Mouse (Mus musculus) limb, embryonic 14.5 days (tissue): ENCODE results near the gene Zfp771. TPM values are rescaled to one million over a fixed set of nuclear protein-coding genes. Genes with fewer than 3 reads are reported as not detected.

ENCODE experiments used
- ATAC-seq: fragments of 200-750 bp; cut with Nextera tagmentation; 2 replicates; pipeline ENCODE4 v1.8.0; 2017; ENCODE audit warnings: low read depth, moderate number of reproducible peaks, moderate TSS enrichment; ENCODE audit not compliant: low FRiP score
- DNase-seq: peaks from one replicate; pipeline ENCODE4 v3.0.0-alpha.2; 2015; ENCODE audit warnings: low spot score
- H3K27ac ChIP-seq: fragments of 300-500 bp; sonication (generic); replicated peaks from 2 replicates; pipeline ENCODE4 v1.5.1; 2014; ENCODE audit warnings: low read depth, mild to moderate bottlenecking, low read length, moderate library complexity, mixed read lengths
- H3K27me3 ChIP-seq: fragments of 300-500 bp; sonication (generic); 2 replicates; pipeline ENCODE4 v1.6.1; 2014; ENCODE audit warnings: low read length, mixed read lengths; ENCODE audit not compliant: control insufficient read depth, insufficient read depth
- H3K36me3 ChIP-seq: fragments of 300-500 bp; sonication (generic); 2 replicates; pipeline ENCODE4 v1.6.1; 2014; ENCODE audit warnings: mild to moderate bottlenecking, low read length, moderate library complexity, mixed read lengths; ENCODE audit not compliant: control insufficient read depth, insufficient read depth
- H3K4me1 ChIP-seq: fragments of 300-500 bp; sonication (generic); 2 replicates; pipeline ENCODE4 v1.6.1; 2014; ENCODE audit warnings: antibody characterized with exemption, low read length, mixed read lengths; ENCODE audit not compliant: control insufficient read depth, insufficient read depth
- H3K4me2 ChIP-seq: fragments of 300-500 bp; sonication (generic); replicated peaks from 2 replicates; pipeline ENCODE4 v1.6.1; 2014; ENCODE audit warnings: low read depth, mild to moderate bottlenecking, low read length, moderate library complexity; ENCODE audit not compliant: severe bottlenecking
- H3K4me3 ChIP-seq: fragments of 300-500 bp; sonication (generic); replicated peaks from 2 replicates; pipeline ENCODE4 v1.5.1; 2014; ENCODE audit warnings: low read length
- H3K9ac ChIP-seq: fragments of 300-500 bp; sonication (generic); 2 replicates; pipeline ENCODE4 v1.6.1; 2014; ENCODE audit warnings: mild to moderate bottlenecking, low read depth, low read length, moderate library complexity; ENCODE audit not compliant: severe bottlenecking
- H3K9me3 ChIP-seq: fragments of 300-500 bp; sonication (generic); 2 replicates; pipeline ENCODE4 v1.6.1; 2016; ENCODE audit warnings: low read length; ENCODE audit not compliant: control insufficient read depth
- POLR2A ChIP-seq: fragments of 200-500 bp; IDR thresholded peaks from 2 replicates; pipeline ENCODE4 v1.8.0; 2012; ENCODE audit warnings: inconsistent platforms, mild to moderate bottlenecking, moderate library complexity, borderline replicate concordance; ENCODE audit not compliant: insufficient read depth, insufficient read length; ENCODE audit errors: extremely low read depth
- WGBS: fragments of 180-500 bp; shearing (Covaris S2); extraction: QIAGEN DNeasy Blood & Tissue Kit; methylation state at CpG from one replicate; pipeline ENCODE4 v1.1.7; 2014; 5-methylcytosine and 5-hydroxymethylcytosine counted together
- polyA plus RNA-seq, 2 experiments: library from polyadenylated mRNA; depleted of rRNA in 1 of 2; stranded (reverse) in 1 of 2; unstranded in 1 of 2; fragments of >200 nt; fragmentation: Nextera tagmentation in 1 of 2; extraction: Ambion mirVana in 1 of 2; gene quantifications; 2 replicates each; pipeline versions ENCODE4 v1.2.1 to v1.2.3; 2012 to 2014

Gene Zfp771
- polyA plus RNA-seq, 2 experiments = 66.2 to 115 TPM

- peaks cover 8% of the 10 kb centered on the region for H3K4me1 ChIP-seq
- no peak overlapping the region for H3K4me2 ChIP-seq
- 70% methylated on average over 4 of the region's 4 CpGs for WGBS
- H3K27ac ChIP-seq = no peak overlapping the region
- H3K27me3 ChIP-seq = no peaks in the 10 kb centered on the region
- no peak overlapping the region for H3K9ac ChIP-seq
- ATAC-seq (no peak), DNase-seq (peak; percentile 84)
- TF ChIP-seq POLR2A = no peak
- H3K36me3 ChIP-seq = peaks cover 21% of the 10 kb centered on the region; the same call in 1 of the 2 replicates
- H3K4me3 ChIP-seq = no peak overlapping the region
- H3K9me3 ChIP-seq = no peaks in the 10 kb centered on the region
Measured at GRCm38 (mm10) chr7:127228615-127229303, 15.3 kb upstream of the Zfp771 start.

DNA sequence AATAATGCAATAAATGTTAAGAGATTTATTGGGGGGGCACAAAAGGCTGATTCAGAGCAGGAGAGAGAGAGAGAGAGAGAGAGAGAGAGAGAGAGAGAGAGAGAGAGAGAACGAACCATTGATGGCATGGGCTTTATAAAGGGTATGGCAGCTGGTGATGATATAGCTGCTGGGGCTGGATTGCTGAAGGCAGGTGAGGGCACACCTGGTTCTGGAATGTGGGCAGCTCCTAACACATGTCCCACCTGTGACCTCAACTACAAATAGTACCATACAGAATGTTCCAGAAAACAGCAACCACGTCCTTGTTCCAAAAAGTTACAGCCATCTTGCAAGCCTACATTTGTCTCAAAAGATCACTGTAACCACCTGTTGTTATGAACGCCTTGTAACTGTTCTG is 12.7 kb upstream of the Zfp771 start:
- ATAC-seq = no peak
- Histone ChIP-seq H3K36me3 (peaks cover 38% of the 10 kb centered on the region), H3K4me1 (peaks cover 12% of the 10 kb centered on the region), H3K27ac (no peak overlapping the region), H3K4me2 (peak overlapping the region; percentile 79), H3K9me3 (no peaks in the 10 kb centered on the region), H3K4me3 (peak overlapping the region; percentile 90), H3K27me3 (no peaks in the 10 kb centered on the region), H3K9ac (peak overlapping the region; percentile 97; the same call in 1 of the 2 replicates)
- TF ChIP-seq POLR2A = no peak
- DNase-seq = no peak
- WGBS = 42% methylated on average over 3 of the region's 3 CpGs

DNA sequence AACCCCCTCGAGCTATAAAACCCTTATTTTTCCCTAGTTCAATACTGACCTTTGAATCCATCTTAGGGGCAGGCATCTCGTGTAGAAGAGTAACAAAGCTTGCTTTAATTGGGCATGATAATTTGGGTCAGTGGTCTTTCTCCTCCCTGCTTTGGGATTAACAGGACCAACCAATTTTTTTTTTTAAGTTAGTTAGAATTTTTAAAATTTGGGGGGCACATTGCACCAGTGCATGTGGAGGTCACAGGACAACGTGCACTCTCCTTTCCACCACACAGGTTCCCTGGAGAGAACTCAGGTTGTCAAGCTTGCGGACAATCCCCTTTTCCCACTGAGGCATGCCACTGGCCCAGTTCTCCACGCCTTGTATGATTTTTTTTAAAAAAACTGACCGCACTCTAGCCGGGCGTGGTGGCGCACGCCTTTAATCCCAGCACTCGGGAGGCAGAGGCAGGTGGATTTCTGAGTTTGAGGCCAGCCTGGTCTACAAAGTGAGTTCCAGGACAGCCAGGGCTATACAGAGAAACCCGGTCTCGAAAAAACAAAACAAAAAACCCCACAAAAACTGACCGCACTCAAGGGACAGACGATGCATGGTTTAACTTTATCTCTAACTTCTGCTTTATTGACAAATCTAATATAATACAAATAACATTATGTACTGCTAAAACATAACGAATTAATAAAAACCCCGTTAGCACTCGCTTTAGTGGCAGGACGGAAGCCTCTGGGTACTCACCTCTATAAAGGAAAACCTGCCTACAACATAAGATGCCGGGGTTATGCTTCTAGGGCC is 12.1 kb upstream of the Zfp771 start:
- peak overlapping the region; percentile 96 for H3K27ac ChIP-seq
- no peaks in the 10 kb centered on the region for H3K9me3 ChIP-seq
- no peak; the same call in 1 of the 2 replicates for ATAC-seq
- H3K27me3 ChIP-seq = no peaks in the 10 kb centered on the region
- no peak for TF ChIP-seq POLR2A
- 8% methylated on average over 20 of the region's 20 CpGs for WGBS
- DNase-seq = no peak
- peak overlapping the region; percentile 90 for H3K4me3 ChIP-seq
- H3K4me2 ChIP-seq = peak overlapping the region; percentile 79
- peak overlapping the region; percentile 97 for H3K9ac ChIP-seq
- peaks cover 44% of the 10 kb centered on the region for H3K36me3 ChIP-seq
- peaks cover 12% of the 10 kb centered on the region for H3K4me1 ChIP-seq

DNA sequence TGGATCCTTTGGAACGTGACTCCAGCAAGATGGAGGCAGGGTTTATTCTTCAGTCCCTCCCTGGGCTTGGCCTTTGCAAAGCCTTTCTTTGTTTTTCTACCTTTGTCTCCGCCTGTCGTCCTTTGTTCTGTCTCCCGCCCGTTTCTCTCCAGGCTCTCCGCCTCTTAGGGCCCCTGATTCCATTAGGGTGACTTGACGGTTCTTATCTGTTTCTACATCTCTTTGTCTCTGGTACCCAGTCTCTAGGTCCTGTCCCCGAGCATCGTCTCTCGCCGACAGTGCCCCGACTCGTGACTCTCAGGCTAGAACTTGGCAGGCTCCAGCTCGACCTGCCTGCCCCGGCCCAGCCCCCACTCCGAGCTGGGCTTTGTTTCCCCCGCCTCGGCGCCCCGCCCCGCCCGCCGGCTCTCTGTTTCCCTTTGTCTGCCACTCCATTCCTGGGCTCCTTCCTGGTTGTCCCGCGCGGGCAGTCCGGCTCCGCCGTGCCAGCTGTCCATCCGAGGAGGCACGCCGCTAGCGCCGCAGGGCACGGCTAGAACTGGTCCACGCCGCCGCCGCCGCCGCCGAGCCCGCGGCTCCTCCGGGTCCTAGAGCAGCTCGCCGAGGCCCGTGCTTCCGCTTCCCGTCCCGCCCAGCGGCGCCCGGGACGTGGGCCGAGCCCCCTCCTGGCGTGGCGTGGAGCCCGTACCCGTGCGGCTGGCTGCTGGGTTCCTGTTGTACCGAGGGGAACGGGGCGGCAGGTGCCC is 11.3 kb upstream of the Zfp771 start, which contains the start of the genes Zfp553 and Sept1:
Zfp553 (plus strand) TSS at position 440 of the 746 bp plus-strand sequence.
Sept1 (minus strand) TSS at position 509 of the 746 bp plus-strand sequence.
- Histone ChIP-seq H3K9me3 (no peaks in the 10 kb centered on the region), H3K9ac (peak within 1 kb of the TSS; percentile 97), H3K4me1 (peaks cover 12% of the 10 kb centered on the region), H3K4me3 (peak within 1 kb of the TSS; percentile 90), H3K36me3 (peaks cover 52% of the 10 kb centered on the region), H3K4me2 (peak within 1 kb of the TSS; percentile 79), H3K27me3 (no peaks in the 10 kb centered on the region), H3K27ac (peak within 1 kb of the TSS; percentile 96)
- ATAC-seq (peak; percentile 92), DNase-seq (peak; percentile 84)
- TF ChIP-seq POLR2A = 0 out of 2 replicates have a peak, but pooled peaks have one; percentile 23
- under 1% methylated on average over 51 of the region's 64 CpGs for WGBS

DNA sequence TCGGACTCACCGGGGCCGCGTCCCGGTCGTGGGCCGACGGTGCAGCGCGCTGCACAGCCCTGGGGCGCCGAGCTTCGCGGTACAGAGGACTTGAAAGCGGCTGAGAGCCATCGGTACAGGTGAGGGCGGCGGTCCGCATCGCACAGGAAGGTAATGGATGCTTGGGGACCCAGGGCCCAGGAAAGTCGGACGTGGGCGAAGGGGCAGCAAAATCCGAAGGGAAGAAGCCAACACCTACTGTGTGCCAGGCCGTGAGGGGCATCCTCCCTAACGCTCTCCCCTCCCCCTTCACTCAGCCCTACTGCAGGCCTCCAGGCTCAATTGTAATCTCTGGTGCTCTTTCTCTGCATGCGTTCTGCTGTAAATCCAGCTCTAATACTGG is 10.7 kb upstream of the Zfp771 start:
- H3K36me3 ChIP-seq = peaks cover 58% of the 10 kb centered on the region
- H3K9ac ChIP-seq = peak overlapping the region; percentile 97
- H3K27ac ChIP-seq = peak overlapping the region; percentile 96
- TF ChIP-seq POLR2A = no peak
- H3K27me3 ChIP-seq = no peaks in the 10 kb centered on the region
- peaks cover 12% of the 10 kb centered on the region for H3K4me1 ChIP-seq
- no peaks in the 10 kb centered on the region for H3K9me3 ChIP-seq
- DNase-seq = no peak
- 0% methylated on average over 27 of the region's 27 CpGs for WGBS
- peak; percentile 8; the same call in 1 of the 2 replicates for ATAC-seq
- peak overlapping the region; percentile 90 for H3K4me3 ChIP-seq
- peak overlapping the region; percentile 79 for H3K4me2 ChIP-seq
